9 mouse cellular contexts compared by ENCODE assay signal in the genomic region with DNA sequence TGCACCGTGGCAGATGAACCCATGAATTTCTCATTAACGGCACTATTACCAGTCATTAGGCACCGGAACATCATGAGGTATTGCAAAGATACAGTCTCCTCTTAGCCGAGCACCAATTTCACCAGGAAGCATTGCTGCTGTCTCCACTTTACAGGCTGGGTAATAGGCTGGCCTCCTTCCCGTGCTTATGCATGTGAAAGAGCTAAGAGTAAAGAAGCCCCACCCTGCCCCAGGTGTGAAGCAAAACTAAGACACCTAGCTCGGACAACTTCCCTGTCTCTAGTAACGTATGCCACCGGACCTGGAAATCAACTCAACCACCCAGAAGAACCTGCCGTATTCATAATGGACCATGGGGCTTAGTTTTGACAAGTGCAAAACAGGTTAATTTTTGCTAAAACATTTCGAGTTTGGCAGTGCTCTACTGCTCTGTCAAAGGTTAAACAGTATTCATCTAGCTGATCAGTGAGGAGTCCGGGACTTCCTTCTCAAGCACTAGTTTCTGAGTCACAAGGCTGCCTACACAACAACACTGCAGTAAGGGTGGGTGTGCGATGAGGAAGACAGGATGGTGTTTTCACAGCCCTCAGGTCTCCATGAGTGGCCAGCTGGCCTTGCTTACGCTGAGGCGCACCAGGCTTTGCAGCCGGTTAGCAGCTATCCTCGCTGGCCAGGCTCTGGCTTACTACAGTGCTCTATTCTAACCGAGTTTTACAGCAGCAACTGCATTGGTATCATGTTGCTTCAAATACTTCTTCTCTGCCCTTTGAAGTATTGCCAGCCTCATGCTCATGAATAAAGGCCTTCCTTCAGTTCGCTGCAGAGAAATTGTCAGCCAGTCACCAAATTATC.
A peak's percentile ranks its signal among the peaks of the same experiment; 100 is the strongest.
DNase-seq lines count a peak whose midpoint lies in the region; ATAC-seq lines count a peak whose summit lies in the region.
"Had no signal": no experiment of that assay in that cellular context is flagged by ENCODE, and none has a peak within 500 bp of the region (broad histone marks: within the 10 kb centered on the region; RNA-seq: fewer than 3 reads in every experiment).

No protein-coding gene starts in this region.

- no peaks in the 10 kb centered on the region for H3K36me3 ChIP-seq in limb, embryonic 15.5 days
- H3K36me3 ChIP-seq: liver, embryonic 13.5 days had no signal

- peak; percentile 51 for DNase-seq in adrenal gland, adult 2 months
- no peak for DNase-seq in adrenal gland, postnatal 25 days
- DNase-seq in left cerebral cortex, adult 18-20 months (ENCODE audit: low spot score in 2 of 2), result peak; percentile 54 to 64
- no peak for DNase-seq in left cerebral cortex, adult 11 months (ENCODE audit: low spot score)
- peak; percentile 27 to 29 for DNase-seq in heart, postnatal 10 days
- no peak for DNase-seq in thymus, postnatal 14 days
- DNase-seq in gastrocnemius, adult 18-20 months (ENCODE audit: low spot score), result no peak
- DNase-seq: liver, embryonic 13.5 days had no signal

- H3K4me1 ChIP-seq in limb, embryonic 15.5 days, result peaks cover 51% of the 10 kb centered on the region

- intact Hi-C loops in heart, postnatal 10 days (cut with DNase I), result no loop called here

- 40% methylated on average over 18 of the region's 18 CpGs for WGBS in limb, embryonic 15.5 days

- no peak overlapping the region for H3K4me3 ChIP-seq in limb, embryonic 15.5 days
- H3K4me3 ChIP-seq: liver, embryonic 13.5 days had no signal

- H3K27ac ChIP-seq in limb, embryonic 15.5 days, result peak overlapping the region; percentile 34; the same call in 1 of the 2 replicates
- H3K27ac ChIP-seq: liver, embryonic 13.5 days had no signal

- no peak for ATAC-seq in limb, embryonic 15.5 days (ENCODE audit: insufficient number of reproducible peaks, low FRiP score, low TSS enrichment, low read depth)

- no peak overlapping the region for H3K4me2 ChIP-seq in limb, embryonic 15.5 days
- H3K4me2 ChIP-seq: liver, embryonic 13.5 days had no signal

- H3K27me3 ChIP-seq in limb, embryonic 15.5 days, result no peaks in the 10 kb centered on the region
- H3K27me3 ChIP-seq: liver, embryonic 13.5 days had no signal

- H3K9me3 ChIP-seq in limb, embryonic 15.5 days, result no peaks in the 10 kb centered on the region
- H3K9me3 ChIP-seq: liver, embryonic 13.5 days had no signal

- H3K9ac ChIP-seq in limb, embryonic 15.5 days, result no peak overlapping the region
- H3K9ac ChIP-seq: liver, embryonic 13.5 days had no signal

Comparison
In these comparisons a context has a peak if more than half of its experiments do, and no peak if none do; other contexts are left out.
1. DNase-seq: peak in adrenal gland, adult 2 months (single experiment), left cerebral cortex, adult 18-20 months (2 of 2) and heart, postnatal 10 days (2 of 2); none in adrenal gland, postnatal 25 days (single experiment), left cerebral cortex, adult 11 months (single experiment), thymus, postnatal 14 days (single experiment) and gastrocnemius, adult 18-20 months (single experiment).